Mouse (Mus musculus) mouse embryonic stem cell (cell line): ENCODE measurements around the gene Spint1.

ENCODE experiments used
- in situ Hi-C, 2 experiments: fragments of 300-500 bp; cut with MboI; formaldehyde crosslinking; loops; 1 replicate in 1 of 2; 3 replicates in 1 of 2; pipeline ENCODE4 v1.14.3; 2019 to 2020; ENCODE audit warnings: low sequenced_read_pairs in 2 of 2, low pct_unique_long_range_greater_than_20kb in 1 of 2, mixed read lengths in 1 of 2; ENCODE audit not compliant: unreplicated experiment in 1 of 2

The Spint1 gene

DNA sequence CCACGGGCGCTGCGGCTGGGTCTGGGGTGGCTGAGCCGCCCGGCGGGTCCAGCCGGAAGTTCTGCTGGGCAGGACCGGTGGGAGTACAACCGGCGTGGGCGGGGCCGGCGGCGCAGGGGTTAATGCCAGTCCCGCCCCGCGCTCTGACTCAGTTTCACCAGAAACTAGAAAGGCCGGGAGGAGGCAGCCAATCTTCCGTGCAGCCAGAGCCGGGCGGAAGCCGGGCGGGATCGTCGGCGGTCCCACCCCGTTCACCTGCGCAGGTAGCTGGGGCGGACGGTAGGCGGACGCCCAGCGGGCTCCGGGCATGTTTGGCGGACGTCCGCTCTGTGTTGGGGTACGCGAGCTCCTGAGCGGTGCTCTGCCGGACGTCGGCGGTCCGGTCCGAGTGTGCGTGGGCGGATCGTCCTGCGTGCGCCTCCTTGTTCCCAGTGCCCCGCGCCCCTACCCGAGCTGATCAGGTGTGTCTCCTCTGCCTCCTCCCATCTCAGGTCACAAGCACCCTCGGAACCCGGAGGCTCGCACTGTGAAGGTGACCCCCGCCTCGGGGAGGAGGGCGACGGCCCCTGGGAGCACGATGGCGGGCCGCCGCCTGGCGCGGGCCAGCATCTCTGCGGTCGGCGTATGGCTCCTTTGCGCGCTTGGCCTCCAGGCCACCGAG lies at the start of gene Spint1:
Gene Spint1, plus strand, starts transcription at position 153 of the 661 bp plus-strand sequence.
- in situ Hi-C loops, result no loop called here

- in situ Hi-C loops, result no loop called here
Observed at GRCm38 (mm10) chr2:119189029-119189710, 48.0 kb upstream of the Spint1 start.

- in situ Hi-C loops, result no loop called here
Observed at GRCm38 (mm10) chr2:119190969-119191368, 46.2 kb upstream of the Spint1 start.

DNA sequence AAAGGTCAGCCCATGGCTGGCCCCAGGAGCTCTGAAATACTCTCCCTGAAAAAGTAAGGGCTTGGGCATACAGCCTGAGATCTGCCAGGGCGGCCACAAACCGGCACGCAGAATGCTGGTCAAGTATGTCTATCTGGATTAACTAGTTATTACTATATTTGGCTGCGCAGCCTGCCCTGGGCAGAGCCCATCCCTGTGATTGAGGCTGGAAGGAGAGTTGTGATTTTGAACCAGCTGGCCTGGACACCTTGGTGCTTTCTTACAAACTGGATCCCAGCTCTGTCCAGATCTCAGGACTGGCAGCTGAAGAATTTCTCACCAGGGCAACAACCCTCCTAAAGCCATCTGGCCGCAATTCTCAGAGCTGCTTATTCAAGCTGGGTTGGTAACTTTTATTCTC lies 43.0 kb upstream of the Spint1 start:
- in situ Hi-C loops, result no loop called here

- in situ Hi-C loops, result no loop called here
Observed at GRCm38 (mm10) chr2:119196316-119197108, 40.6 kb upstream of the Spint1 start.

- in situ Hi-C loops, result no loop called here
Observed at GRCm38 (mm10) chr2:119197493-119197892, 39.7 kb upstream of the Spint1 start.

- in situ Hi-C loops, result no loop called here
Observed at GRCm38 (mm10) chr2:119198049-119198448, 39.1 kb upstream of the Spint1 start.

DNA sequence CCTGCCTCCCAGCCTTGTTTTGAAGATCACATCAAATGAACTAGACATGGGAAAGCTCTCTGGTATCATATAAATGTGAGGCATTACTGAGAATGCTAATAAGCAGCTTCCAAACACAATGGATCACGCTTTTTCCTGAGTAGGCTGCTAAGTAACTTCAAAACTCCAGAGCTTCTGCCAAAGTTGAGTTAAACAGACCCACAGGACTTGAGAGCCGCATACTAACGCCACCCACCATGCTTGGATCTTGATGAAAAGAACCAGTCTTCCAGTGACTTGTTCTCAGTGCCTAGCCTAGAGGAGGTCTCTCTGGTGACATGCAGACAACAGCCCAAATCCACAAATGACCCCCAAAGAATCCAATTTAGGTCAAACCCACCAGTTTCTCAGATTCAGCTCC lies 38.2 kb upstream of the Spint1 start:
- in situ Hi-C loops, result no loop called here

GRCm38 (mm10) chr2:119202914-119203453 lies 34.2 kb upstream of the Spint1 start:
- in situ Hi-C loops, result no loop called here

GRCm38 (mm10) chr2:119203871-119204460 lies 33.2 kb upstream of the Spint1 start:
- in situ Hi-C loops, result no loop called here

DNA sequence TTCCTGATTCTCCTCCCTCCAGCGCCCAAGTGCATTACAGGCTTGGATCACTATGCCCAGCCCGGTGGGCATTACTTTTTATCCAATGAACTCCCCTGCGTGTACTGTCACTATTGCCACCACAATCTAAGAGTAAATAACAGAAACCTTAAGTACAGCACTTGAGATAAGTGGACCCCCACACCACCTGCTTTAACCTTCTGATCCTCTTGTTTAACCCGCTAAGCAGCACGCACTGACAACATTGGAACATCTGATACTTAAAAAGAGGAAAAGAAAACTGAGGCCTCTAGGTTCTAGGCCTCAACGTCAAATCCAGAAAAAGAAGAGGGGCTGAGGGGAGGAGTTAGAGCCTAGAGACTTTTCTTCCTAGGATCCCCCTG lies 29.2 kb upstream of the Spint1 start:
- in situ Hi-C loops, result no loop called here

GRCm38 (mm10) chr2:119208344-119209175 lies 28.6 kb upstream of the Spint1 start, which contains the start of the genes Zfyve19 and Dnajc17:
Zfyve19 (plus strand) TSS chr2:119208617.
Dnajc17 (minus strand) TSS chr2:119208795.
- in situ Hi-C loops, result no loop called here

DNA sequence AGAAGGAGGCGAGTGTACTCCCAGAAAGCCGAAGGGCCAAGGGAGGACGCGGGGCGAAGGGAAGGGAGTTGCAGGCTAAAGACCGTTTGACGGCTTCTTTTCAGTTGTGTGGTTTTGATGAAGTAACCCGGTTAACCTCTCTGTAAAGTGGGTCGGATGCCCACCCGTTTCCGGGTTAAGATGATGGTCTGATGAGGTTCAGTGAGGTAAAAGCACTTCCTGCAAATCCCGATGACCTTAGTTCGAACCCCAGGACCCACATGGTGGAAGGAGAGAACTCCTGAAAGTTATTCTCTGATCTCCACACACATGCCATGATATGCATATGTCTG lies 28.0 kb upstream of the Spint1 start:
- in situ Hi-C loops, result no loop called here

GRCm38 (mm10) chr2:119229775-119230704 lies 7.1 kb upstream of the Spint1 start, which contains the start of gene Ppp1r14d:
Ppp1r14d (minus strand) TSS chr2:119229906.
- in situ Hi-C loops, result no loop called here

DNA sequence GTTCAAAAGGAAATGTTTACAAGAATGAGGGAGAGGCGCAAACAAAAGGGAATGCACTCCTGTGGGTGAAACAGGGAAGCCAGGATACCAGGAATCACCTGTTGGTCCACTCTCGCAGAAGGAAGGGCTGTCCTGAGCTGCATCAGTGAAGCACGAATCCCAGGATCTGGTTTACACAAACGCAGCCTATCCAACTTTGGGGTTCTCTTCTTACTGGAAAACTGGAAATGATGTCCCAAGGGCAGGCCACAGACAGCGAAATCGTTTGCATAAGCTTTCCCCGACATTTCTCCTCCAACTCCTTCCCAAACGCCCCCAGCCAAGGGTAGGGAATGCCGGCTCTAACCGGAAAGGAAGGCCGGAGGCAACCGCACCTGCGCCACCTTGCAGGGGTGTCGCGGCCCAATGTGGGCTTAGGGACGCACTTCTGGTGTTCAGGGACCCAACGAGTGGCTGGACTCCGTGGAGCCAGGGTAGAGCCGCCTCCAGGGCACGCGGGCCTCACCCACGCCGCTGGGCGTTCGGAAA lies 416 bp upstream of the Spint1 start:
- in situ Hi-C loops, result no loop called here

GRCm38 (mm10) chr2:119237871-119238220 lies 684 bp downstream of the Spint1 start:
- in situ Hi-C loops, result no loop called here

DNA sequence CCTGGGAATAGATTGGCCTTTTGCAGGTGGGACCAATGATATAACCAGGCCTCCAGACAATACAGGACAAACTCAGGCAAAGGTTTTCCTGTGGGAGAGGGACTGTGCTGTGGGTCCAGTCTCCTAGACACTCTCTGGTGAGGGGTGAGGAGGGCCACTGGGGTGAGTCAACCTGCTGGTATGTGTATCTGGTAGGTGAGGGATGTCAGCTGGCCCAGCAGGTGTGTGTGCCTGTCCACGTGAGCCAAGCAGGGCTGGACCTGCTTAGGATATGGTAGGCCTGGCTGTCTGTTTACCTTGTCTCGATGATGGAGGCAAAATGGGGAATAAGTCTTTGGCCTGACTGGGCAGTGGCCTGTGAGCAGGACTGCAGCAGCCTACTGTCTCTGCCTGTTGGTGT lies 1.5 kb downstream of the Spint1 start:
- in situ Hi-C loops, result no loop called here
